Mouse (Mus musculus): ENCODE measurements around the gene Gsdma3.

DNA sequence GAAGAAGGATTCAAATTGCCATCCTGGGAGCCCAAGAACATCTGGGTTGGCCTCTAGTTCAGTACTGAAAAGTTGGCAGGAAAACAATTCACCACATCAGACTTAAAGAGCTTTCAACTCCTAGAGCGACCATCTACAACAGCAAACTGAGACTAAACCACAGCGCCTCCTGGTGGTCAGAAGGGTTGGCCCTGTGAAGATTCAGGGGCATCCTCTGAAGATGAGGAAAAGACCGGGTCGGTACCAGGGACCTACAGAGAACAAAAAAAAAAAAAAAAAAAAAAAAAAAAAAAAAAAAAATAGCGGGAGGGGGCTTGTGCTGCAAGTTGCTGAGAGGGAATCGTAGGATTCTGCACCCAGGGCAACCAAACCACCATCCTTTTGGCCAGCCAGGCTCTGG is 28.8 kb upstream of the Gsdma3 start:
- TF ChIP-seq GATA1 (IDR thresholded peaks at IDR 0.05; ENCODE audit: borderline replicate concordance, low read length) (no peak), FLI1 (IDR thresholded peaks at IDR 0.05; ENCODE audit: low read length) (no peak)

All from megakaryocyte, embryonic 14.5 days (primary cell).